Mouse (Mus musculus) left cerebral cortex, adult 9 months (tissue): ENCODE measurements around the gene Bricd5.
A peak's percentile ranks its signal among the peaks of the same experiment; 100 is the strongest.
"Not testable (repeated sequence)": the region's sequence is repeated elsewhere in the genome, so short reads cannot be mapped to it uniquely, and the experiment has no call there.

Experiments
- DNase-seq, 2 experiments: peaks; one replicate each; pipeline ENCODE4 v3.0.0; 2022; ENCODE audit warnings: low spot score in 2 of 2

Bricd5 gene

GRCm38 (mm10) chr17:24473612-24474275 is at the start of gene Bricd5:
TSS of gene Bricd5 (plus strand) at chr17:24473884.
- no peak for DNase-seq

GRCm38 (mm10) chr17:24424489-24424888 is 49.2 kb upstream of the Bricd5 start:
- no peak for DNase-seq

- not testable (repeated sequence) for DNase-seq
Observed at GRCm38 (mm10) chr17:24425326-24425725, 48.4 kb upstream of the Bricd5 start.

- no peak for DNase-seq
Observed at GRCm38 (mm10) chr17:24425905-24426304, 47.8 kb upstream of the Bricd5 start.

GRCm38 (mm10) chr17:24426471-24427169 is 47.1 kb upstream of the Bricd5 start, which contains the start of gene Eci1:
TSS of gene Eci1 (plus strand) at chr17:24426641.
- DNase-seq: peak; percentile 80 to 92

GRCm38 (mm10) chr17:24427170-24427557 is 46.5 kb upstream of the Bricd5 start:
- no peak for DNase-seq

GRCm38 (mm10) chr17:24429201-24429983 is 44.3 kb upstream of the Bricd5 start:
- no peak for DNase-seq

GRCm38 (mm10) chr17:24437016-24437415 is 36.7 kb upstream of the Bricd5 start:
- DNase-seq: peak in 1 of 2 experiments; percentile 49

GRCm38 (mm10) chr17:24440377-24440776 is 33.3 kb upstream of the Bricd5 start:
- no peak for DNase-seq

- no peak for DNase-seq
Observed at GRCm38 (mm10) chr17:24441148-24441547, 32.5 kb upstream of the Bricd5 start.

GRCm38 (mm10) chr17:24442107-24442506 is 31.6 kb upstream of the Bricd5 start:
- no peak for DNase-seq

- no peak for DNase-seq
Observed at GRCm38 (mm10) chr17:24442632-24443155, 31.0 kb upstream of the Bricd5 start, which contains the start of gene Dnase1l2. TSS of gene Dnase1l2 (minus strand) at chr17:24443105.

GRCm38 (mm10) chr17:24443409-24443808 is 30.3 kb upstream of the Bricd5 start:
- DNase-seq: peak in 1 of 2 experiments; percentile 72

- no peak for DNase-seq
Observed at GRCm38 (mm10) chr17:24446590-24446989, 27.1 kb upstream of the Bricd5 start.

GRCm38 (mm10) chr17:24449507-24449906 is 24.2 kb upstream of the Bricd5 start:
- no peak for DNase-seq

- DNase-seq: no peak
Observed at GRCm38 (mm10) chr17:24451220-24451619, 22.5 kb upstream of the Bricd5 start.

- no peak for DNase-seq
Observed at GRCm38 (mm10) chr17:24453372-24453771, 20.3 kb upstream of the Bricd5 start.

- DNase-seq: no peak
Observed at GRCm38 (mm10) chr17:24454218-24454755, 19.4 kb upstream of the Bricd5 start.

GRCm38 (mm10) chr17:24454756-24455522 is 18.7 kb upstream of the Bricd5 start:
- DNase-seq: peak; percentile 98 to 99

GRCm38 (mm10) chr17:24455523-24456206 is 18.0 kb upstream of the Bricd5 start:
- DNase-seq: not testable (repeated sequence)
